Mouse (Mus musculus) CH12.LX (cell line): ENCODE results near the gene Nr2e3. TPM values are rescaled to one million over a fixed set of nuclear protein-coding genes. Genes with fewer than 3 reads are reported as not detected.

Experiments
- DNase-seq: peaks from one replicate; pipeline ENCODE4 v3.0.0-alpha.2; 2013; ENCODE audit errors: extremely low read depth
- H3K27ac ChIP-seq: 2 replicates; pipeline ENCODE4 v1.5.1; 2012; ENCODE audit warnings: low read depth, mild to moderate bottlenecking, control low read depth, moderate library complexity; ENCODE audit not compliant: insufficient read depth
- H3K27me3 ChIP-seq: replicated peaks from 2 replicates; pipeline ENCODE3; 2012; ENCODE audit warnings: inconsistent platforms
- H3K36me3 ChIP-seq, 2 experiments: replicated peaks in 1 of 2; 2 replicates each; pipeline versions ENCODE3 to v1.6.1; 2012; ENCODE audit warnings: inconsistent platforms in 1 of 2, low read length in 1 of 2, mild to moderate bottlenecking in 1 of 2, mixed read lengths in 1 of 2, moderate library complexity in 1 of 2; ENCODE audit not compliant: control insufficient read depth in 1 of 2, insufficient read depth in 1 of 2
- H3K4me1 ChIP-seq, 2 experiments: 2 replicates each; pipeline ENCODE4 v1.6.1; 2012; ENCODE audit warnings: inconsistent platforms in 1 of 2, moderate library complexity in 1 of 2; ENCODE audit not compliant: insufficient read depth in 2 of 2, control insufficient read depth in 1 of 2
- H3K4me2 ChIP-seq: 2 replicates; pipeline ENCODE4 v1.6.1; 2012; ENCODE audit warnings: low read depth, mild to moderate bottlenecking, control low read depth; ENCODE audit not compliant: poor library complexity, insufficient read depth, severe bottlenecking
- H3K4me3 ChIP-seq, 3 experiments: fragments of 150-350 bp in 1 of 3; sonication (generic) in 1 of 3; replicated peaks in 1 of 3; 2 replicates each; pipeline versions ENCODE3 to v1.5.1; 2011 to 2012; ENCODE audit warnings: low read depth in 2 of 3, low read length in 2 of 3, mild to moderate bottlenecking in 2 of 3, moderate library complexity in 2 of 3, control low read depth in 1 of 3, improper control_type of control experiment in 1 of 3, inconsistent platforms in 1 of 3, mixed read lengths in 1 of 3; ENCODE audit not compliant: poor library complexity in 1 of 3
- H3K79me2 ChIP-seq: replicated peaks from 2 replicates; pipeline ENCODE4 v1.6.1; 2012; ENCODE audit warnings: mild to moderate bottlenecking, moderate library complexity; ENCODE audit not compliant: control insufficient read depth, poor library complexity, insufficient read depth, severe bottlenecking; ENCODE audit errors: extremely low read depth
- H3K9ac ChIP-seq: 2 replicates; pipeline ENCODE4 v1.6.1; 2012; ENCODE audit warnings: low read depth, mild to moderate bottlenecking, control low read depth, moderate library complexity; ENCODE audit not compliant: insufficient read depth
- H3K9me3 ChIP-seq: replicated peaks from 2 replicates; pipeline ENCODE3; 2012; ENCODE audit warnings: low read length, inconsistent platforms, mixed read lengths
- BHLHE40 ChIP-seq: IDR thresholded peaks from 2 replicates; pipeline ENCODE4 v1.6.1; 2011; ENCODE audit warnings: mild to moderate bottlenecking, low read depth, low read length, improper control_type of control experiment
- ELF1 ChIP-seq: IDR thresholded peaks from 2 replicates; pipeline ENCODE4 v1.6.1; 2014; ENCODE audit warnings: low read depth, mild to moderate bottlenecking, inconsistent platforms, low read length, improper control_type of control experiment
- EP300 ChIP-seq: IDR thresholded peaks from 2 replicates; pipeline ENCODE4 v1.6.1; 2011; ENCODE audit warnings: low read length, improper control_type of control experiment
- HCFC1 ChIP-seq: IDR thresholded peaks from 2 replicates; pipeline ENCODE4 v1.6.1; 2012; ENCODE audit warnings: low read depth, mild to moderate bottlenecking, inconsistent platforms, low read length, improper control_type of control experiment
- JUN ChIP-seq: IDR thresholded peaks from 2 replicates; pipeline ENCODE4 v1.6.1; 2011; ENCODE audit warnings: low read depth, mild to moderate bottlenecking, low read length, improper control_type of control experiment, moderate library complexity; ENCODE audit not compliant: insufficient read depth
- KAT2A ChIP-seq: IDR thresholded peaks from 2 replicates; pipeline ENCODE4 v1.6.1; 2012; ENCODE audit warnings: low read length, improper control_type of control experiment, inconsistent platforms; ENCODE audit not compliant: insufficient replicate concordance
- MAFK ChIP-seq: IDR thresholded peaks from 2 replicates; pipeline ENCODE4 v1.6.1; 2011; ENCODE audit warnings: low read length, improper control_type of control experiment; ENCODE audit not compliant: insufficient replicate concordance
- MAX ChIP-seq: IDR thresholded peaks from 2 replicates; pipeline ENCODE4 v1.6.1; 2011; ENCODE audit warnings: low read length, improper control_type of control experiment
- MXI1 ChIP-seq: IDR thresholded peaks from 2 replicates; pipeline ENCODE4 v1.6.1; 2011; ENCODE audit warnings: mild to moderate bottlenecking, low read depth, low read length, improper control_type of control experiment
- MYC ChIP-seq: IDR thresholded peaks from 2 replicates; pipeline ENCODE4 v1.6.1; 2011; ENCODE audit warnings: low read depth, mild to moderate bottlenecking, improper control_type of control experiment, low read length
- NRF1 ChIP-seq: IDR thresholded peaks from 2 replicates; pipeline ENCODE4 v1.6.1; 2014; ENCODE audit warnings: low read depth, mild to moderate bottlenecking, inconsistent platforms, low read length, improper control_type of control experiment, moderate library complexity
- PAX5 ChIP-seq: IDR thresholded peaks from 2 replicates; pipeline ENCODE4 v1.6.1; 2012; ENCODE audit warnings: low read length, inconsistent platforms, mixed read lengths
- POLR2AphosphoS2 ChIP-seq: IDR thresholded peaks from 2 replicates; pipeline ENCODE4 v1.6.1; 2011; ENCODE audit warnings: low read depth, low read length, improper control_type of control experiment
- RAD21 ChIP-seq: IDR thresholded peaks from 2 replicates; pipeline ENCODE4 v1.6.1; 2011; ENCODE audit warnings: low read depth, mild to moderate bottlenecking, low read length, improper control_type of control experiment, moderate library complexity
- RCOR1 ChIP-seq: conservative IDR thresholded peaks from 2 replicates; pipeline ENCODE4 v1.6.1; 2012; ENCODE audit warnings: low read depth, mild to moderate bottlenecking, inconsistent platforms, low read length, improper control_type of control experiment
- TBP ChIP-seq: conservative IDR thresholded peaks from 2 replicates; pipeline ENCODE4 v1.6.1; 2011; ENCODE audit warnings: low read depth, low read length, improper control_type of control experiment
- UBTF ChIP-seq: IDR thresholded peaks from 2 replicates; pipeline ENCODE4 v1.6.1; 2012; ENCODE audit warnings: low read depth, mild to moderate bottlenecking, inconsistent platforms, low read length, improper control_type of control experiment, moderate library complexity
- USF2 ChIP-seq: conservative IDR thresholded peaks from 2 replicates; pipeline ENCODE4 v1.6.1; 2011; ENCODE audit warnings: low read depth, low read length, improper control_type of control experiment
- ZC3H11A ChIP-seq: IDR thresholded peaks from 2 replicates; pipeline ENCODE4 v1.6.1; 2012; ENCODE audit warnings: low read depth, mild to moderate bottlenecking, inconsistent platforms, low read length, improper control_type of control experiment
- ZKSCAN1 ChIP-seq: IDR thresholded peaks from 2 replicates; pipeline ENCODE4 v1.6.1; 2012; ENCODE audit warnings: low read depth, inconsistent platforms, low read length, improper control_type of control experiment, borderline replicate concordance
- ZMIZ1 ChIP-seq: IDR thresholded peaks from 2 replicates; pipeline ENCODE4 v1.6.1; 2012; ENCODE audit warnings: low read depth, mild to moderate bottlenecking, inconsistent platforms, low read length, improper control_type of control experiment
- dilution Hi-C: fragments of 300-500 bp; cut with MboI; formaldehyde crosslinking; loops from 2 replicates; pipeline ENCODE4 v1.14.3; 2020; ENCODE audit warnings: low sequenced_read_pairs; ENCODE audit not compliant: extremely low pct_unique_long_range_greater_than_20kb, extremely low pct_ligation_motif_present
- in situ Hi-C: fragments of 300-500 bp; cut with MboI; formaldehyde crosslinking; loops from 3 replicates; pipeline ENCODE4 v1.14.3; 2019; ENCODE audit warnings: low sequenced_read_pairs, low pct_ligation_motif_present, low pct_unique_long_range_greater_than_20kb, mixed read lengths
- polyA plus RNA-seq: library from polyadenylated mRNA; unstranded; fragments of >175 nt; gene quantifications from 2 replicates; pipeline ENCODE4 v1.2.1, GENCODE M21; 2012; ENCODE audit warnings: low read depth; ENCODE audit not compliant: insufficient read length
- total RNA-seq, 2 experiments: library from RNA; depleted of rRNA; stranded (reverse); fragments of 300-350 nt in 1 of 2; fragments of >200 nt in 1 of 2; gene quantifications; 2 replicates each; pipeline ENCODE4 v1.2.3; 2012 to 2014

Nr2e3 gene
- total and polyA plus RNA-seq, 3 experiments = 0.13 TPM; not detected in 2

GRCm38 (mm10) chr9:59948226-59948625, 12.2 kb downstream of the Nr2e3 start:
- dilution Hi-C loops (no loop called here), in situ Hi-C loops (no loop called here)
- Histone ChIP-seq H3K27ac (no peak overlapping the region), H3K36me3 (no peaks in the 10 kb centered on the region), H3K9me3 (no peaks in the 10 kb centered on the region), H3K79me2 (no peaks in the 10 kb centered on the region), H3K4me3 (no peak overlapping the region), H3K27me3 (no peaks in the 10 kb centered on the region), H3K4me2 (no peak overlapping the region), H3K9ac (no peak overlapping the region), H3K4me1 (peaks cover 0 to 16% of the 10 kb centered on the region in 2 experiments; a peak in 2 of 4 replicates)
- TF ChIP-seq EP300 (no peak), KAT2A (no peak), RCOR1 (no peak), USF2 (no peak)
- no peak for DNase-seq

- no peaks in the 10 kb centered on the region for H3K79me2 ChIP-seq
- no peaks in the 10 kb centered on the region for H3K9me3 ChIP-seq
- in situ Hi-C loops = no loop called here
- H3K4me3 ChIP-seq = no peak overlapping the region
- TF ChIP-seq MXI1 (no peak), MAFK (no peak), ZMIZ1 (no peak), RAD21 (no peak), TBP (no peak), ZKSCAN1 (no peak), HCFC1 (no peak), ELF1 (no peak), KAT2A (no peak), NRF1 (no peak), MYC (no peak), JUN (no peak), PAX5 (no peak), ZC3H11A (no peak), MAX (no peak), BHLHE40 (no peak), POLR2AphosphoS2 (no peak), UBTF (no peak)
- no peak overlapping the region for H3K9ac ChIP-seq
- H3K36me3 ChIP-seq = no peaks in the 10 kb centered on the region
- no peak overlapping the region for H3K4me2 ChIP-seq
- H3K27me3 ChIP-seq = no peaks in the 10 kb centered on the region
- no peak overlapping the region for H3K27ac ChIP-seq
- H3K4me1 ChIP-seq = peaks cover 0 to 13% of the 10 kb centered on the region in 2 experiments; a peak in 2 of 4 replicates
- dilution Hi-C loops = no loop called here
- DNase-seq = no peak
Measured at GRCm38 (mm10) chr9:59947271-59947670, 13.2 kb downstream of the Nr2e3 start.
